Mouse (Mus musculus) lung, adult 2 months (tissue): Measurements from ENCODE around the gene Abcb6.

Experiments
- CTCF ChIP-seq: fragments of 200-500 bp; IDR thresholded peaks from 2 replicates; pipeline ENCODE4 v1.5.1; 2011; ENCODE audit warnings: mild to moderate bottlenecking, low read length, control low read depth; ENCODE audit not compliant: insufficient read depth
- POLR2A ChIP-seq: fragments of 200-500 bp; IDR thresholded peaks from 2 replicates; pipeline ENCODE4 v1.6.1; 2011; ENCODE audit warnings: low read depth, mild to moderate bottlenecking, control low read depth, low read length, borderline replicate concordance; ENCODE audit errors: extremely low read depth

DNA sequence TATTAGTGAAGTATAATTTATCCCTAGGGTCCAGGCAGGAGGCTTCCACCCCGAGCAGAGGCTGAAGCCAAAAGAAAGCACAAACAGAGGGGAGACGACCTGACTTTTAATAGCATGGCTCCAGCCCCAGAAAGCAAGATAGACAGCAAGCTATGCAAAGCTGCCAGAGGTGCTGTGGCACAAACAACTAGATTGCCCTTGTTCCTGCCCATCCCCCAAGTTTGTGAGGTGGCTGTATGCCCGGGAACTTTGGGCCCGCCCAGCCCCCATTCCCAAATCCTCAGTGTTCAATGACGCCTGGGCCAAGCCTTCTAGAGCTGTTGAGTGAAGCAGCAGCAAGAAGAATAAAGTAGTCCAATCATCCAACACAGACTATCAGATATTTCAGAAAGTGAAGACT, 34.7 kb upstream of the Abcb6 start:
- TF ChIP-seq CTCF = no peak
- TF ChIP-seq POLR2A = no peak
